Mouse (Mus musculus): ENCODE results near the gene Sema4g.
A peak's percentile ranks its signal among the peaks of the same experiment; 100 is the strongest.

Sema4g gene

GRCm38 (mm10) chr19:45003740-45004516 is 15.0 kb downstream of the Sema4g start:
- peak; percentile 50 for DNase-seq (ENCODE audit: low read depth, low spot score)

GRCm38 (mm10) chr19:45005444-45005843 is 16.5 kb downstream of the Sema4g start, which contains the start of gene Twnk:
Gene Twnk, plus strand, starts transcription at chr19:45005663.
- peak; percentile 91 for DNase-seq (ENCODE audit: low read depth, low spot score)

DNA sequence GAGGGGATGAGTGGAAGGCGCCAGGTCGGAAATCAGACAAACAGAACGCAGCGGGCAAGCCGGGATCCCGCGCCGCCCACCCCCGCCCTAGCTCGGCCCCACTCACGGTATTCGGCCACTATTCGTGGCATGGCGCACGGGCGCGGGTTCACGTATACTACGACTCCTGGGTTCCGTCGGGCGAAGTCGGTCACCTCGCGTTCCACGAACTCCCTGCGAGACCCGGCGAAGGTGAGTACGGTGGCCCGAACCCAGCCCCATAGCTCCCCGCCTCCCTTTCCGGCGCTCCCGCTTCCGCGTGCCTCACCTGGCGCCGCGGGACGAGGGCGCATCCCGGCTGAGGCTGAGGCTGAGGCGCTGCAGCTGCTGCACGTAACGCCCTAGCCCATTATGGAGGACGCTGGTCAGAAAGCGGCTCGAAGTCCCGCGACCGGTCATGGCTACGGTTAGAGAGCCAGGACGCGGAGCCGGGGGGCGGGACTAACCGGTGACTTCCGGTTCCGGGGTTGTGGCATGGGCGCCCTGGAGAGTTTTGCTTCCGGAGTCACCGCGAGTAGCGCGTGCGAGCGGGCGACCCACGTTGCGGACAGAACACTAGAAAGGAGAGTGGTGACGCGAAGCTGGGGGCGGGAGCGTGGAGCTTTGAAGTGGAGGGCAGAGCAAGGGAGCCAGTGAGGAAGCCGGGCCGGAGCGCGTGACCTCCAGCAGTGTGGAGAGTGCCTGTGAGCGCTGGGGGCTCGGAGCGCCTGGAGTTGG is 17.2 kb downstream of the Sema4g start, which contains the start of gene Mrpl43:
TSS of gene Mrpl43 (minus strand) at position 486 of the 756 bp plus-strand sequence.
- peak; percentile 97 for DNase-seq (ENCODE audit: low read depth, low spot score)

GRCm38 (mm10) chr19:45007021-45007420 is 18.1 kb downstream of the Sema4g start:
- peak; percentile 30 for DNase-seq (ENCODE audit: low read depth, low spot score)

DNA sequence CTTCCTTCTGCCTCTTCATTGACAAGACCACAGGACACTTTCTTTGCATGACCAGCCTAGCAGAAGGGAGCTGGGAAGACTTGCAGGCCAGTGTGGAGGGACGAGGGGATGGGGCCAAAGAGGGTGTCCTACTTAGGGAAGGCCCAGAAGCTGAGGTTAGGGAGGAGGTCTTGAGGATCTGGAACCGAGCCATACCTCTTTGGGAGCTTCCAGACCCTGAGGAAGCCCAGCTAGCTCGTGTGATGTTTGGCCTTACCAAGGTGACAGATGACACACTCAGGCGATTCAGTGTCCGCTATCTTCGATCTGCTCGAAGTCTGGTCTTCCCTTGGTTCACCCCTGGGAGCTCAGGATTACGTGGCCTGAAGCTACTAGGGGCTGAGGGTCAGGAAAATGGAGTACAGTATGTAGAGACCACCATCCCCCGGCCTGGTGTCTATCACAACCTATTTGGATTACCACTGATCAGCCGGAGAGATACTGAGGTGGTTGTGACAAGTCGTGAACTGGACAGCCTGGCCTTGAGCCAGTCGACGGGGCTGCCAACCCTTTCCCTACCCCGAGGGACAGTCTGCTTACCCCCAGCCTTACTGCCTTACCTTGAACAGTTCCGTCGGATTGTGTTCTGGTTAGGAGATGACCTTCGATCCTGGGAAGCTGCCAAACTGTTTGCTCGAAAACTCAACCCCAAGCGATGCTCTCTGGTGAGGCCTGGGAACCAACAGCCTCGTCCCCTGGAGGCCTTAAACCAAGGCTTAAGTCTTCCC is 18.7 kb downstream of the Sema4g start:
- no peak for DNase-seq (ENCODE audit: low read depth, low spot score)

- no peak for DNase-seq (ENCODE audit: low read depth, low spot score)
Measured at GRCm38 (mm10) chr19:45010646-45011045, 21.7 kb downstream of the Sema4g start.

DNA sequence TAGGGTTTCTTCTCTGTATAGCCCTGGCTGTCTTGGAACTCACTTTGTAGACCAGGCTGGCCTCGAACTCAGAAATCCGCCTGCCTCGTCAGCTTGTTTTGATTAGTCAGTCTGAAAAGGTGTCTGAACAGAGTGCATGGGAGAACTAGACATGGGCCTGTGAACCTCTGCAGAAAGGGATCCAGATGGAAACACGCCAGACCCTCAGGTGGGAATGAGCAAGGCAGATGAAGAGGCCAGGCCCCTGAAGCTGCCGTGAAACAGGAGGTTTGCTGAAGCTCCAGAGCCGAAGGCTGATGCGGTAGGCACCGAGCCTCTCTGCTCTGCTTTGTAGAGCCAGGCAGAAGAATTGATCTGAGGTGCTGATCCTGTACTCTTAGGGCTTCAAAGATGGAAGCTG is 23.3 kb downstream of the Sema4g start:
- DNase-seq (ENCODE audit: low read depth, low spot score): no peak

- DNase-seq (ENCODE audit: low read depth, low spot score): no peak
Measured at GRCm38 (mm10) chr19:45012636-45013035, 23.7 kb downstream of the Sema4g start.

DNA sequence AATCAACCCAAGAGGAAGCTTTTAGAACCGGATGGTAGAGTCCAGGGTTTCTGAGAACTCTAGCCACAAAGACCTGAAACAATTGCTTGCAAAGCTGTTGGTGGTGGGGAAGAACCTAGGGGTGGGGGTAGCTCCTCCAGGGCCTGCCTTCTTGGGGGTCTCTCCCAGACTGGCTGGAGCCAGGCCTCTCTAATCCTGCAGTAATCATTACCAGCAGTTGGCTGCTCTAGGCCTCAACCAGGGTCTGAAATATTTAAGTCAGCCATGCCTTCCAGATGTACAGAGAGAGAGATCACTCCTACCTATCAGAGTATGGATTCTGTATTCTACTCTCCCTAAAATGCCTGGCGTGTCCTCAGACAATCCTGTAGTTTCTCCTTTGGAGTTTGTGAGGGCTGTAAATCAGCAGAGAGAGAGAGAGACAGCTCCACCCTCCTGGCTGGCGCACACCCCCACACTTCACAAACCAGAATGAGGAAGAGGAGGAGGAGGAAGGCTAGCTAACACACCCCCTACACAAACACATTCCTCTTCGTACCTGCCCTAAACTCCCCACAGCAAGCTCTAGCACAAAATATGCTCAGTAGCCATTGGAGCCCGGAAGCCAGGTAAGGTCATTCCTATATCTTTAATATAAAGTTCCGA is 24.8 kb downstream of the Sema4g start:
- no peak for DNase-seq (ENCODE audit: low read depth, low spot score)

DNA sequence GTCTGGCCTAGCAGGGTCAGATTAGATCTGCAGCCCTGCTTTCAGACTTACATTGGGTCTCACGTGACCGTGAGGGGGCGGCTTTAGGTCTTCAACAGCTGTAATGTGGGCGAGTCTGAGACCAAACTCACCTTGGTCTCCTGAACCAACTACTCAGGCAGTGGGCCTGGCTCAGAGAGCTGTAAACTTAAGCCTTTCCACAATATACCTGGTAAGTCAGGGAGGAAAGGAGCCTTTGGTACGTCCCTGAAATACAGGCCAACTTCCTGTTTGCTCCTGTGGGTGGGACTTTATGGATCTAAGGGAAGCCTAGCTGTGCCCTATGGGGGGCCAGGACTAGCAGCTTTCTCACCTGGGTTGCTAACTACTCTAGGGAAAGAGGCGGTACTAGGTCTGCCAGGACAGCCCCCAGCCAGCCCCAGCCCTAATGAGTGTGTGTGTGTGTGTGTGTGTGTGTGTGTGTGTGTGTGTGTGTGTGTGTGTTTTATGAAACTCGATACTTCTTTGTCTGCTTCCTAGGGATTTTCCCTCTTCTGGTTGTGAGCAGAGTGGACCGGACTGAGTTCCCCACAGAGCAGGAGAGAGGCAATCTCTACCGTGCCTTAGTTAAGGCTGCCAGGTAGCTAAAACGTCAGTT is 25.6 kb downstream of the Sema4g start, which contains the start of gene Lzts2:
TSS of gene Lzts2 (plus strand) at position 80 of the 637 bp plus-strand sequence.
- peak; percentile 72 for DNase-seq (ENCODE audit: low read depth, low spot score)

GRCm38 (mm10) chr19:45014981-45015402 is 26.1 kb downstream of the Sema4g start:
- DNase-seq (ENCODE audit: low read depth, low spot score): peak; percentile 73

DNA sequence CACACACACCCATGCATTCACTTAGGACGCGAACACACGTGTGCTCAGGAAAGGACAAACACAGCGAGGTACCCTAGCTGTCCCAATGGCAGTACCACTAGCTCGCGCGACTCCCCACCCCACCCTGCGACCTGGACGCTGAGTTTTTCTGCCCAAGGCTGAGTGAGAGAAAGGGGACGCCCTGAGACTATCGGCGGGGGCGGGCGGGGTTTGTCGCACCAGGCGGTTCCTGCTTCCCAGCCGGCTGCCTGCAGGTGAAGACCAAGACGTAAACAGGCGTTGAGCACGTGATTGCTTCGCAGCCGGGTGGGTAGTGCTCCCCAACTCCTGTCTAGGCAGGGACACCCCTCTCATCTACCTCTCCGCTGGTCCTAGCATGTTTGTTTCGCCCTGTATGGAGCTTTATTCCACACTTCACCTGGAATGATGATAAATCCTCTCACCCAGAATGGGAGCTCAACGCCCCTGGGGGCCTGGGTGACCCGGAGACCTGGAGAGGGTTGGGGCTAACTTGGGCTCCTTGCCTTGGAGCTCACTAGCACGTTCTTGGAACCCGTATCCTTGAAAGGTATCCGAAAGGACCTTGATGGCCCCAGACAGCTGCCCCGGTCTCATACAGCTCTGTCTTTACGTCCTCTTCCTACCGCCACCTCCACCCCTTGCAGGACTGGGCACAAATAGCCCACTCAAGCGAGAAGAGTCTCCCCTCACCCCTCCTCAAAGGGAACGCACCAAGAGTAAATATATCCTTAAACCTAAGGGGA is 26.8 kb downstream of the Sema4g start:
- peak; percentile 71 for DNase-seq (ENCODE audit: low read depth, low spot score)

DNA sequence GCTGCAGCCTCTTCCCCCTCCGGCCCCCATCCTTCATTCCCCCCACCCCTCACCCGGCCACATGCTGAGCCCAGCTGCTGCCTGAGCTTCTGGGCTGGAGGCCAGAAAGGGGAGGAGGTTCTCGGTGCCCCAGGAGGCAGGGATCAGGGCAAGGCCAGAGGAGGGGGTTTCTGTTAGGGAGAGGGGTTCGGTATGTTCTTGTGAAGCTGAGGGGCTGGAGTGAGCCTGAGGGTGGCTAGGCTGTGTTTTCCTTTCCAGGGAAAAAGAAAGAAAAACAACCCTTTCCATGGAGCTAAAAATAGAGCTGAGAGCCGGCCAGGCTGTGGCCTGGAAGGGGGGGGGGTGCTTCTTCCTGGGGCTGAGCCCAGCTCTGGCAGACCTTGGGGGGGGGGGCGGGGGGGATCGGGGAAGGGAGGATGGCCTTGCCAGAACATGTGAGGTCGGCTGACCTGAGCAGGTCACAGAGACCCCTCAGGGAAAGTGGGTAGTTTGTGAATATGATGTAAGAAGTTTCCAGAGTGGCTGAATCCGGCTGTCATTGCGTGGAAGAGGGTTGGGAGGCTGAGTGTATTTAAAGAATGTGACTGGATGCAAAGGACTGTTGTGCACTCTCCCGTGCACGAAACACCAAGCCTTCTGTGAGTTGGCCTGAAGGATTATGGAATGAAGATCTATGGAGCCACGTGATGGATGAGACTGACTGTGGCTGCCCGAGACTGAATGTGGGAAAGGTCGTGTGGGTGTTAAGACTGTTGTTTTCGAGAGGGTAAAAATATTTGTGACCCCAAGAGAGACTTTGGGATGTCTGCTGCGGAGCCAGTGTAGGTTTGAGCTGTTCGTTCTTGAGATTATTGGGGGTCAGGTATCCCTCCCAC is 27.7 kb downstream of the Sema4g start:
- no peak for DNase-seq (ENCODE audit: low read depth, low spot score)

DNA sequence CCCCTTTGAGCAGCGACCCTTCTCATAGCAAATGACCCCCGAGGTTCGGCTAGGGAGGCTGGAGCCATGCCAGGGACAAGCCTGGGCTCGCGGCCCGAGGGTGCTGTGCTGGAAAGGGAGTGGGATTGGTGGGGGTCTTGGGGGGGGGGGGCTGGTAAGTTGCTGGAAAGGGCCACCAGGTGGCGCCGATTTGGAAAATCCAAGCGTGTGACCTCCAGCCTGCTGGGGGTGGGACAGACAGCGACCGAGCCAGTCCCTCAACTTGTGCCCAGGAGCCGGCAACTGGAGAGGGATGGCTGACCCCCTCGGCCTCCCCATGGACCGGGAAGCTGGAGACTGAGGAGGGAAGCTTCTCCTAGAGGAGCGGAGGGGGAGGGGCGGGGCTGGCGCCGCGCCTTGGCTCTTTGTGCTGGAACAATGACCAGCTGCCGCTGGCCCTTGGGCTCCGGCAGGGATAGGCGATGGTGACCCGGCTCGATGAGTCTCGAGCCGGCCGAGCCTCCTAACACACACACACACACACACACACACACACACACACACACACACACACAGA is 28.4 kb downstream of the Sema4g start:
- DNase-seq (ENCODE audit: low read depth, low spot score): peak; percentile 73

DNA sequence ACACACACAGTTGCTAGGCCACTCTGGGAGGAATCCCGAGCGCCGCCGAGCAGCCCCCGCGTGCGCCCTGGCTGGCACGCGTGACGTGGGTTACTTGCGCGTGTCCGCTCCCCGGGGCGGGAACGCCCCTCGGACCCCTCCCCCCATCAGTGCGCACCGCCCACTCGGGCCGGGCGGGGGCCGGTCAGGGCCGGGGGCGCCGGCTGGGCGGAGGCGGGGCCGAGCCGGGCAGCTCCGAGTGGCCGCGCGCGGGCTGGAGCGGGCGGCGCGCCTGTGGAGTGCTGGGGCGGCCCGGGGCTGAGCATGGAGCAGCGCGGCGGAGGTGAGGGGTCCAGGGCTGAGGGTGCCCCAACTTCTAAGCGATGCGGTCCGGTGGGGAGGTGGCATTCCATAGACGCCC is 29.0 kb downstream of the Sema4g start:
- DNase-seq (ENCODE audit: low read depth, low spot score): peak; percentile 39

- no peak for DNase-seq (ENCODE audit: low read depth, low spot score)
Measured at GRCm38 (mm10) chr19:45018351-45018831, 29.5 kb downstream of the Sema4g start.

DNA sequence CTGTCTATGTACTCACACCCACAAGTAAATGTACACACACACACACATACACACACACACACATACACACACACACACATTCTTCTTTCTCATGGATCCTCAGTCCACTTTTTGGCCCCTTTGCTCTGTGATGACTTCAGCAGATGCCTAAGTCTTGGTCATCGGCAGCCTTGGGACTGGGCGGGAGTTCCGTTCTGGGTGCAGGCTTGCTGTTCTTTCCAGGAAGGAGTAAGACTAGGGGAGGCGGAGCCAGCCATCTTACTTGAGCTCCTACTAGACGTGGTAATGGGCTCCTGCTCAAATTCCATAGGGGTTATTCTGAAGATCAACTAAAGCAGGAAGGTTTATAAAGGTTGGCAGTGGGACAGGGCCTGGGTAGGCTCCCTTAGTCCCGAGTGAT is 31.4 kb downstream of the Sema4g start:
- peak; percentile 46 for DNase-seq (ENCODE audit: low read depth, low spot score)

DNA sequence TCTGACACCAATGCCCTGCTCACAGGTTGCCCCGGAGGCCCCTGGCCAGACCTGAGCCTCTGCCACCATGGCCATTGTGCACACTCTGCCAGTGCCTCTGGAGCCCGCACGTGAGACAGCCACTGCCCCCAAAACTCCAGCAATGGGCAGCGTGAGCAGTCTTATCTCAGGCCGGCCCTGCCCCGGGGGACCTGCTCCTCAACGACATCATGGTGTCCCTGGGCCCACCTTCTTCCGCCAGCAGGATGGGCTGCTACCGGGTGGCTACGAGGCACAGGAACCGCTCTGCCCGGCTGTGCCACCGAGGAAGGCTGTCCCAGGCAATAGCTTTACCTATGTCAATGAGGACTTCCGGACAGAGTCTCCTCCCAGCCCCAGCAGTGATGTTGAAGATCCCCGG is 32.5 kb downstream of the Sema4g start:
- DNase-seq (ENCODE audit: low read depth, low spot score): no peak

DNA sequence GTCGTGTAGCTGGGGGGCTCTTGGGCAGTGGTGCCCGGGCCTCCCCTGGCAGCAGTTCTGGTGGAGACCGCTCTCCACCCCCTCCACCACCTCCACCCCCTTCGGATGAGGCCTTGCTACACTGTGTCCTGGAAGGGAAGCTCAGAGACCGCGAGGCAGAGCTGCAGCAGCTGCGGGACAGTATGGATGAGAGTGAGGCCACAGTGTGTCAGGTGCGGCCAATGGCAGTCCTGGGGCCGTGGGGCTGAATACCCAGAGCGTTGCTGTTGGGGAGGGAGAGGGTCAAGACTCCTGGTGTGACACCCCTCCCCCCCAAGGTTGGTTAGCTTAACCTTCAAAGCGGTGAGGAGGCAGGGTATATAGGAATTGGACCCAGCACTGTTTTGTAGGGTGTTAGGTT is 35.1 kb downstream of the Sema4g start:
- DNase-seq (ENCODE audit: low read depth, low spot score): no peak

Data from ZHBTc4 (cell line).